Mouse (Mus musculus) hindbrain, embryonic 14.5 days (tissue): ENCODE results near the gene Cdv3. TPM values are rescaled to one million over a fixed set of nuclear protein-coding genes. Genes with fewer than 3 reads are reported as not detected.

Experiments used
- ATAC-seq: fragments of 200-750 bp; cut with Nextera tagmentation; 2 replicates; pipeline ENCODE4 v1.8.0; 2017; ENCODE audit warnings: moderate number of reproducible peaks, mild to moderate bottlenecking, moderate TSS enrichment, moderate library complexity; ENCODE audit not compliant: low FRiP score
- DNase-seq: peaks from one replicate; pipeline ENCODE4 v3.0.0-alpha.2; 2015; ENCODE audit warnings: low spot score
- H3K27ac ChIP-seq: fragments of 300-500 bp; sonication (generic); 2 replicates; pipeline ENCODE4 v1.5.1; 2014; ENCODE audit warnings: mild to moderate bottlenecking, moderate library complexity
- H3K27me3 ChIP-seq: fragments of 300-500 bp; sonication (generic); 2 replicates; pipeline ENCODE4 v1.6.1; 2014; ENCODE audit warnings: mild to moderate bottlenecking, low read length, mixed read lengths; ENCODE audit not compliant: control insufficient read depth, insufficient read depth
- H3K36me3 ChIP-seq: fragments of 300-500 bp; sonication (generic); replicated peaks from 2 replicates; pipeline ENCODE4 v1.6.1; 2014; ENCODE audit not compliant: control insufficient read depth, insufficient read depth
- H3K4me1 ChIP-seq: fragments of 300-500 bp; sonication (generic); replicated peaks from 2 replicates; pipeline ENCODE4 v1.6.1; 2014; ENCODE audit warnings: antibody characterized with exemption, low read length, mixed read lengths; ENCODE audit not compliant: control insufficient read depth, insufficient read depth
- H3K4me2 ChIP-seq: fragments of 300-500 bp; sonication (generic); replicated peaks from 2 replicates; pipeline ENCODE4 v1.6.1; 2014; ENCODE audit warnings: mild to moderate bottlenecking, moderate library complexity
- H3K4me3 ChIP-seq: fragments of 300-500 bp; sonication (generic); replicated peaks from 2 replicates; pipeline ENCODE4 v1.5.1; 2014; ENCODE audit warnings: mild to moderate bottlenecking, low read length
- H3K9ac ChIP-seq: fragments of 300-500 bp; sonication (generic); 2 replicates; pipeline ENCODE4 v1.6.1; 2014
- H3K9me3 ChIP-seq: fragments of 300-500 bp; sonication (generic); 2 replicates; pipeline ENCODE4 v1.6.1; 2016; ENCODE audit warnings: low read length; ENCODE audit not compliant: control insufficient read depth
- WGBS: fragments of 180-500 bp; shearing (Covaris S2); extraction: QIAGEN DNeasy Blood & Tissue Kit; methylation state at CpG from one replicate; pipeline ENCODE4 v1.1.7; 2014; 5-methylcytosine and 5-hydroxymethylcytosine counted together
- polyA plus RNA-seq: library from polyadenylated mRNA; unstranded; fragments of >200 nt; fragmentation: Nextera tagmentation; extraction: Ambion mirVana; gene quantifications from 2 replicates; pipeline ENCODE4 v1.2.1, GENCODE M21; 2014

Cdv3 gene
- polyA plus RNA-seq, 1 experiment from 2014 or later = 62.4 TPM

DNA sequence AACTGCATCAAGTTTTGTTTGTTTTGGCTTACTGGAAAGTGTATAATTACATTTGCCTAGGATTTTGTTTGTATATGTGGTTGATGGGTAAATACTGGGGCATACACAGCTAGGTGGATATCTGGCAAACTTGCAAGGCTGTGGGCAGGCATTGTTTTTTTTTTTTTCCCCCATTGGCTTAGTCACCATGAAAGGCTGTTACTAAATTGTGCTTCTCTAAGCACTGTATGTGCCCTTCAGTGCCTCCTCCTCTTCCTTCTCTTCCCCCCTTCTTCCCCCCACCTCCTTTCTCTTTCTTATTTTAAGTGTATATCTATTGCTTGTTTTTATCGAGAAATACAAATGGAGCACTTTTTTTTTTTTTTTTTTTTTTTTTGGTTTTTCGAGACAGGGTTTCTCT lies 41.0 kb downstream of the Cdv3 start:
- Histone ChIP-seq H3K4me1 (no peaks in the 10 kb centered on the region), H3K36me3 (peaks cover 79% of the 10 kb centered on the region), H3K27me3 (no peaks in the 10 kb centered on the region), H3K9me3 (no peaks in the 10 kb centered on the region), H3K9ac (no peak overlapping the region), H3K27ac (no peak overlapping the region), H3K4me3 (no peak overlapping the region), H3K4me2 (no peak overlapping the region)
- no peak for DNase-seq
- WGBS = 89% methylated on average over 1 of the region's 2 CpGs
- no peak for ATAC-seq

DNA sequence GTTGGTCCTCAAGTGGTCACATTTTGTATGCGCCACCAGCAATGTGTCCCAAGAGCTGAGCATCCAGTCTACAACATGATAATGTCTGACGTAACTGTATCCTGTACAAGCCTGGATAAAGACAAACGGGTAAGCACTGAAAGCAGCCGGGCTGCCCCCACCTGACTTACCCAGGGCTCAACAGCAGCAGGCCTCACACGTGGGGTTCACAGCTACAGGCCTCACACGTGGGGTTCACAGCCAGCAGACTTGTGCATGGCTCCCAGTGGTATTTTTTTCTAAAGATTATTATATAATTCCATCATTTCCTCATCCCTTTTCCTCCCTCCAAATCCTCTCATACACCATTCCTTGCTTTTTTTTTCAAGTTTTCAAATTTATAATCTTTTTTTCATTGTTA lies 55.8 kb downstream of the Cdv3 start:
- ATAC-seq (no peak), DNase-seq (no peak)
- Histone ChIP-seq H3K27ac (no peak overlapping the region), H3K27me3 (no peaks in the 10 kb centered on the region), H3K4me2 (no peak overlapping the region), H3K9ac (no peak overlapping the region), H3K4me1 (peaks cover 6% of the 10 kb centered on the region), H3K4me3 (no peak overlapping the region), H3K36me3 (peaks cover 61% of the 10 kb centered on the region), H3K9me3 (no peaks in the 10 kb centered on the region)
- 90% methylated on average over 6 of the region's 6 CpGs for WGBS

DNA sequence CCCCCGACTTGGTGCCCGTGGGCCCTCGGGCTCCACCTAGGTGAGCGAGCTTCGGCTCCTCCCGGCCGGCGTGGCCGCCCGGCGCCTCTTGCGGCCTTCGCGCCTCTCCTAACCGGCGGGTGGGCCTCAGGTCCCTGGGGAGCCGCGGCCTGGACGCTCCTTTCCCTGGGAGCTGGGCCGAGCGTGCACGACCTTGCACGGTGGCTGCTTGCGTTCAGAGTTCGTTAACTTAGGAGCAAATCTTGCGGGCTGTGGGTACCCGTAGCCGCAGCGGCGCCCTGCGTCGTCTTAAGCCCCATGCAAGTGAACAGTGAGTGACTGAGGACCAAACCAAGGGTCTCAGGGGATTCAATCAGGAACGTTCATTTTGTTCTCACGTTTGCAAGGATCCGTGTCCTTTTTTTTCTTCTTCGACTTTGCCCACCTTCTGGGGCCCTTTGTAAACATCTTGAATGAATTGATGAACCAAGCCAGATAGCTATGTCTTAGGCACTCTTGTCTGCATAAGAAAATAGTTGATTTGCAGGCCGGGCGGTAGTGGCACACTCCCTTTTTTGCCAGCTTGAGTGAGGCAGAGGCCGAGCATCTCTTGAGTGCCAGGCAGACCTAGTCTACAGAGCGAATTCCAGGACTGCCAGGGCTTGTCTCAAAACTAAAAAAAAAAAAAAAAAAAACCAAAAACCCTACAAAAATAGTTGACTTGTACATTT lies 60.2 kb downstream of the Cdv3 start:
- Histone ChIP-seq H3K4me1 (peaks cover 6% of the 10 kb centered on the region), H3K27me3 (no peaks in the 10 kb centered on the region), H3K27ac (peak overlapping the region; percentile 91; the same call in 1 of the 2 replicates), H3K36me3 (peaks cover 25% of the 10 kb centered on the region), H3K4me2 (peak overlapping the region; percentile 79), H3K4me3 (peak overlapping the region; percentile 78), H3K9me3 (no peaks in the 10 kb centered on the region), H3K9ac (peak overlapping the region; percentile 86)
- WGBS = under 1% methylated on average over 40 of the region's 40 CpGs
- DNase-seq (no peak), ATAC-seq (peak; percentile 55)

DNA sequence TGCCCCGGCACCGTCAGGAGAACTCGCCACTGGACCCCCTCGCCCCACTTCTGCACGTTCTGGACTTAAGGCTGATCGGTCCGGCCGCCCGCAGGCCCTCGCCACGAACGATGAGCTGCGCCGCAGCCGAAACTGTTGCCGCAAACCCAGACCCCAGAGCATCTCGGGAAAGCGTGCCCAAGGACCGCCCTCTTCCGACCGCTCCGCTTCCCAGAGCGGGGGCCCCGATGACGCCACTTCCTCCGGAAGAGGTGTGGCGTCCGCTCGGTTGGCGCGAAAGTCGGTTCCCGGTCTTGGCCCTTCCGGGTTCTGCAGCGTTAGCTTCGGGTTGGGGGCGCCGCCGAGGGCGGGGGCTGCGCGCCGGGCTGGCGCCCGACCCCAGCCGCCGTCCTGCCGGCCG lies 60.7 kb downstream of the Cdv3 start, which contains the start of the genes 1300017J02Rik and Topbp1:
TSS of gene 1300017J02Rik (minus strand) at position 156 of the 400 bp plus-strand sequence.
TSS of gene Topbp1 (plus strand) at position 289 of the 400 bp plus-strand sequence.
- Histone ChIP-seq H3K4me1 (peaks cover 6% of the 10 kb centered on the region), H3K4me3 (peak within 1 kb of the TSS; percentile 78), H3K4me2 (peak within 1 kb of the TSS; percentile 79), H3K9me3 (no peaks in the 10 kb centered on the region), H3K27me3 (no peaks in the 10 kb centered on the region), H3K27ac (peak within 1 kb of the TSS; percentile 91), H3K36me3 (peaks cover 21% of the 10 kb centered on the region), H3K9ac (peak within 1 kb of the TSS; percentile 86)
- peak; percentile 97 for ATAC-seq
- under 1% methylated on average over 46 of the region's 49 CpGs for WGBS
- peak; percentile 96 for DNase-seq

Other genes with a start within 250 kb of the Cdv3 start
- 54.1 and 64.9 TPM in 2 replicates for gene Srprb, start 163.7 kb downstream of the Cdv3 start, polyA plus RNA-seq
- 0.48 and 4.0 TPM in 2 replicates for gene Gm20425, start 135.5 kb downstream of the Cdv3 start, polyA plus RNA-seq
- gene Trf, start 135.4 kb downstream of the Cdv3 start, polyA plus RNA-seq = 45.3 and 49.7 TPM in 2 replicates
- 0.50 and 0.73 TPM in 2 replicates for gene 1300017J02Rik, start 60.8 kb downstream of the Cdv3 start, polyA plus RNA-seq
- gene Topbp1, start 60.6 kb downstream of the Cdv3 start, polyA plus RNA-seq = 22.6 and 22.8 TPM in 2 replicates
- 3.5 and 4.1 TPM in 2 replicates for gene Bfsp2, start 114.6 kb upstream of the Cdv3 start, polyA plus RNA-seq